Mouse (Mus musculus): ENCODE measurements at regions not wholly inside any gene's neighbourhood (a gene's known extent, or its start where the extent isn't known, plus 50 kb on each side); places are given as distances from the start of the nearest gene placed in this dataset.
A peak's percentile ranks its signal among the peaks of the same experiment; 100 is the strongest.

DNA sequence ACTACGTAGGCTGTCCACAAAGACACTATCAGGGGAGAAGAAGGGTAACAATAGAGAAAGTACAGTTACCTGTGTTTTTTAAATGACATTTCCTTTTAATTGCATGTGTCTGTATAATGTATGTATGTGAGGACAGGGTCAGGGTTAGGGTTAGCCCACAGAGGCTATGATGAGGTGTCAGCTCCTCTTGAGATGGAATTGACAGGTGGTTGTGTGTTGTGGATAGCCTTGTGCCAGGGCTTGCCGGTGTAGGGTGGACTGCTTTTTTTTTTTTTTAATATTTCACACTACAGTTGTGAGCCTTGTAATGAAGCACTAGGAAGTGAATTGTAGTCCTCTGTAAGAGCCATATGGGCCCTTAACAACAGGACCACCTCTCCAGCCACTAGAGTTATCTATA is 105.7 kb upstream of the Ankrd1 start:
- 0 out of 2 replicates have a peak, but pooled peaks cover 5% of the 10 kb centered on the region for H3K4me1 ChIP-seq (ENCODE audit: control insufficient read depth, insufficient read depth, low read length)
- H3K4me2 ChIP-seq (ENCODE audit: low read depth, low read length) = no peak overlapping the region
- no peak overlapping the region for H3K4me3 ChIP-seq (ENCODE audit: low read length)
- 96% methylated on average over 2 of the region's 2 CpGs for WGBS
- H3K27me3 ChIP-seq (replicated peaks; ENCODE audit: control insufficient read depth, insufficient read depth, low read length) = no peaks in the 10 kb centered on the region
- no peaks in the 10 kb centered on the region for H3K36me3 ChIP-seq (ENCODE audit: control insufficient read depth, insufficient read depth, low read length)
- H3K9ac ChIP-seq (ENCODE audit: low read depth, low read length) = no peak overlapping the region
- no peaks in the 10 kb centered on the region for H3K9me3 ChIP-seq (ENCODE audit: control insufficient read depth, low read length)
- ATAC-seq = no peak
- H3K27ac ChIP-seq (ENCODE audit: low read length) = no peak overlapping the region

- Histone ChIP-seq H3K36me3 (ENCODE audit: control insufficient read depth, insufficient read depth, low read length) (no peaks in the 10 kb centered on the region), H3K27me3 (replicated peaks; ENCODE audit: control insufficient read depth, insufficient read depth, low read length) (no peaks in the 10 kb centered on the region), H3K27ac (ENCODE audit: low read length) (no peak overlapping the region), H3K4me3 (ENCODE audit: low read length) (no peak overlapping the region), H3K9me3 (ENCODE audit: control insufficient read depth, low read length) (no peaks in the 10 kb centered on the region), H3K4me2 (ENCODE audit: low read depth, low read length) (peak overlapping the region; percentile 20), H3K9ac (ENCODE audit: low read depth, low read length) (no peak overlapping the region), H3K4me1 (ENCODE audit: control insufficient read depth, insufficient read depth, low read length) (0 out of 2 replicates have a peak, but pooled peaks cover 5% of the 10 kb centered on the region)
- no peak for ATAC-seq
- 17% methylated on average over 16 of the region's 17 CpGs for WGBS
Measured at GRCm38 (mm10) chr19:36227418-36228160, 107.7 kb upstream of the Ankrd1 start.

- H3K9me3 ChIP-seq (ENCODE audit: control insufficient read depth, low read length) = no peaks in the 10 kb centered on the region
- no peaks in the 10 kb centered on the region for H3K36me3 ChIP-seq (ENCODE audit: control insufficient read depth, insufficient read depth, low read length)
- H3K27me3 ChIP-seq (replicated peaks; ENCODE audit: control insufficient read depth, insufficient read depth, low read length) = no peaks in the 10 kb centered on the region
- H3K27ac ChIP-seq (ENCODE audit: low read length) = no peak overlapping the region
- no peak overlapping the region for H3K9ac ChIP-seq (ENCODE audit: low read depth, low read length)
- no peak overlapping the region for H3K4me3 ChIP-seq (ENCODE audit: low read length)
- no peak for ATAC-seq
- 86% methylated on average over 3 of the region's 3 CpGs for WGBS
- no peak overlapping the region for H3K4me2 ChIP-seq (ENCODE audit: low read depth, low read length)
- H3K4me1 ChIP-seq (ENCODE audit: control insufficient read depth, insufficient read depth, low read length) = 0 out of 2 replicates have a peak, but pooled peaks cover 5% of the 10 kb centered on the region
Measured at GRCm38 (mm10) chr19:36229315-36229714, 109.4 kb upstream of the Ankrd1 start.

- Histone ChIP-seq H3K4me2 (ENCODE audit: low read depth, low read length) (no peak overlapping the region), H3K27ac (ENCODE audit: low read length) (no peak overlapping the region), H3K9me3 (ENCODE audit: control insufficient read depth, low read length) (no peaks in the 10 kb centered on the region), H3K4me3 (ENCODE audit: low read length) (no peak overlapping the region), H3K4me1 (ENCODE audit: control insufficient read depth, insufficient read depth, low read length) (0 out of 2 replicates have a peak, but pooled peaks cover 5% of the 10 kb centered on the region), H3K27me3 (replicated peaks; ENCODE audit: control insufficient read depth, insufficient read depth, low read length) (no peaks in the 10 kb centered on the region), H3K9ac (ENCODE audit: low read depth, low read length) (no peak overlapping the region), H3K36me3 (ENCODE audit: control insufficient read depth, insufficient read depth, low read length) (no peaks in the 10 kb centered on the region)
- 89% methylated on average over 1 of the region's 1 CpGs for WGBS
- ATAC-seq = no peak
Measured at GRCm38 (mm10) chr19:36229941-36230340, 110.0 kb upstream of the Ankrd1 start.

DNA sequence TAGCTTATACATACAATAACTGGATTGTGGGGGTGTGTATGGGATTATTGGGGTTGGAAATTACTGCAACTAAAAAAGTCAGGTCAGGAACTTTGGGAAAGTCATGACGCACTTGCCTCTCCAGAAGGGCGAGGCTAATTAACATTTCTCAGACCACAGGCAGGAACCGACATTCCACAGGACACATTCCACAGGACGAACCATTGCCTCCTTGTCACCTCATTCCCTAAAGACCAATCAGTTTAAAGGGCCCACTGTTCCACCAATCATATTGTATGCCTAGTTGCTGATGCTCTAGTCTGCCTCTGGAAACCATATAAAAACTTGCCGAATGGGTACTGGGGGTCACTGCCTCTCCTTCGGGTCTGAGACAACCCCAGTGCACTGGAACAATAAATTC is 113.0 kb upstream of the Pcgf5 start:
- Histone ChIP-seq H3K27ac (ENCODE audit: low read length) (no peak overlapping the region), H3K4me2 (ENCODE audit: low read depth, low read length) (no peak overlapping the region), H3K9ac (ENCODE audit: low read depth, low read length) (no peak overlapping the region), H3K4me1 (ENCODE audit: control insufficient read depth, insufficient read depth, low read length) (no peaks in the 10 kb centered on the region), H3K4me3 (ENCODE audit: low read length) (no peak overlapping the region), H3K9me3 (ENCODE audit: control insufficient read depth, low read length) (no peaks in the 10 kb centered on the region), H3K36me3 (ENCODE audit: control insufficient read depth, insufficient read depth, low read length) (no peaks in the 10 kb centered on the region), H3K27me3 (replicated peaks; ENCODE audit: control insufficient read depth, insufficient read depth, low read length) (no peaks in the 10 kb centered on the region)
- WGBS = 73% methylated on average over 6 of the region's 6 CpGs
- ATAC-seq = no peak

GRCm38 (mm10) chr19:36236576-36237345 is 111.3 kb upstream of the Pcgf5 start:
- Histone ChIP-seq H3K27ac (ENCODE audit: low read length) (no peak overlapping the region), H3K4me3 (ENCODE audit: low read length) (no peak overlapping the region), H3K4me1 (ENCODE audit: control insufficient read depth, insufficient read depth, low read length) (no peaks in the 10 kb centered on the region), H3K9me3 (ENCODE audit: control insufficient read depth, low read length) (no peaks in the 10 kb centered on the region), H3K27me3 (replicated peaks; ENCODE audit: control insufficient read depth, insufficient read depth, low read length) (no peaks in the 10 kb centered on the region), H3K36me3 (ENCODE audit: control insufficient read depth, insufficient read depth, low read length) (no peaks in the 10 kb centered on the region), H3K4me2 (ENCODE audit: low read depth, low read length) (no peak overlapping the region), H3K9ac (ENCODE audit: low read depth, low read length) (no peak overlapping the region)
- WGBS = 38% methylated on average over 7 of the region's 7 CpGs
- ATAC-seq = no peak

- Histone ChIP-seq H3K9me3 (ENCODE audit: control insufficient read depth, low read length) (no peaks in the 10 kb centered on the region), H3K4me3 (ENCODE audit: low read length) (no peak overlapping the region)
- 52% methylated on average over 3 of the region's 3 CpGs for WGBS
Measured at GRCm38 (mm10) chr19:36237751-36238150, 110.4 kb upstream of the Pcgf5 start.

GRCm38 (mm10) chr19:36238536-36238935 is 109.6 kb upstream of the Pcgf5 start:
- Histone ChIP-seq H3K27me3 (replicated peaks; ENCODE audit: control insufficient read depth, insufficient read depth, low read length) (no peaks in the 10 kb centered on the region), H3K4me3 (ENCODE audit: low read length) (no peak overlapping the region), H3K4me1 (ENCODE audit: control insufficient read depth, insufficient read depth, low read length) (no peaks in the 10 kb centered on the region), H3K9me3 (ENCODE audit: control insufficient read depth, low read length) (no peaks in the 10 kb centered on the region), H3K4me2 (ENCODE audit: low read depth, low read length) (no peak overlapping the region), H3K27ac (ENCODE audit: low read length) (no peak overlapping the region), H3K36me3 (ENCODE audit: control insufficient read depth, insufficient read depth, low read length) (no peaks in the 10 kb centered on the region), H3K9ac (ENCODE audit: low read depth, low read length) (no peak overlapping the region)
- 57% methylated on average over 3 of the region's 3 CpGs for WGBS
- ATAC-seq = no peak

More at GRCm38 (mm10) chr19:36237751-36238150, 110.4 kb upstream of the Pcgf5 start:
- Histone ChIP-seq H3K36me3 (ENCODE audit: control insufficient read depth, insufficient read depth, low read length) (no peaks in the 10 kb centered on the region), H3K9ac (ENCODE audit: low read depth, low read length) (no peak overlapping the region), H3K4me2 (ENCODE audit: low read depth, low read length) (no peak overlapping the region), H3K4me1 (ENCODE audit: control insufficient read depth, insufficient read depth, low read length) (no peaks in the 10 kb centered on the region), H3K27ac (ENCODE audit: low read length) (no peak overlapping the region), H3K27me3 (replicated peaks; ENCODE audit: control insufficient read depth, insufficient read depth, low read length) (no peaks in the 10 kb centered on the region)
- ATAC-seq = no peak

DNA sequence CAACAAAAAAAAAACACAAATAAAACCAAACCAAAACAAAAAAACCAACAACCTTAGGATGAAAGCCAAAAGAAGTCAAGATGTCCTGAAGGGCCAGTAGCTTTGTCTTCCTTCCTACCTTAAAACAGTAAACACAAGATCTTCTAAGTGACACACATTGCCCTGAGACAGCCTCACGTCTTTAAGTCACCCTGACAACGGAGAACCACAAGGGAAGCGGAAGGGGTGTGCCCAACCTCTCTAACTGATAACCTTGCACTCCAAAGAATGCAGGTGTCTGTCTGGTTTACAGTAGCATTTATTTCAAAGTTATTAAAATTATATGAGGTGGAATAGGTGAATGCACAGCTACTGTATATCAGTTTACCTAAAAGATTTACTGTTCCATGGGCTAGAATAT is 105.7 kb upstream of the Pcgf5 start:
- ATAC-seq = no peak
- Histone ChIP-seq H3K27ac (ENCODE audit: low read length) (no peak overlapping the region), H3K27me3 (replicated peaks; ENCODE audit: control insufficient read depth, insufficient read depth, low read length) (no peaks in the 10 kb centered on the region), H3K4me3 (ENCODE audit: low read length) (no peak overlapping the region), H3K9ac (ENCODE audit: low read depth, low read length) (no peak overlapping the region), H3K4me2 (ENCODE audit: low read depth, low read length) (no peak overlapping the region), H3K4me1 (ENCODE audit: control insufficient read depth, insufficient read depth, low read length) (no peaks in the 10 kb centered on the region), H3K9me3 (ENCODE audit: control insufficient read depth, low read length) (no peaks in the 10 kb centered on the region), H3K36me3 (ENCODE audit: control insufficient read depth, insufficient read depth, low read length) (no peaks in the 10 kb centered on the region)
- 77% methylated on average over 3 of the region's 3 CpGs for WGBS

Measured in intestine, embryonic 16.5 days (tissue).